Mouse (Mus musculus) hindbrain, postnatal 0 days (tissue): Measurements from ENCODE around the gene Pithd1. TPM values are rescaled to one million over a fixed set of nuclear protein-coding genes. Genes with fewer than 3 reads are reported as not detected.
A peak's percentile ranks its signal among the peaks of the same experiment; 100 is the strongest.

Source experiments
- ATAC-seq: fragments of 200-750 bp; cut with Nextera tagmentation; 2 replicates; pipeline ENCODE4 v1.8.0; 2017; ENCODE audit warnings: mild to moderate bottlenecking, moderate TSS enrichment, moderate library complexity
- DNase-seq: peaks from one replicate; pipeline ENCODE4 v3.0.0-alpha.2; 2015; ENCODE audit warnings: low spot score
- H3K27ac ChIP-seq: fragments of 300-500 bp; sonication (generic); 2 replicates; pipeline ENCODE4 v1.5.1; 2014; ENCODE audit warnings: mild to moderate bottlenecking
- H3K27me3 ChIP-seq: fragments of 300-500 bp; sonication (generic); 2 replicates; pipeline ENCODE4 v1.6.1; 2014; ENCODE audit warnings: low read length, mixed read lengths; ENCODE audit not compliant: insufficient read depth
- H3K36me3 ChIP-seq: fragments of 300-500 bp; sonication (generic); 2 replicates; pipeline ENCODE4 v1.6.1; 2014; ENCODE audit warnings: low read length, mixed read lengths; ENCODE audit not compliant: insufficient read depth
- H3K4me1 ChIP-seq: fragments of 300-500 bp; sonication (generic); 2 replicates; pipeline ENCODE4 v1.6.1; 2014; ENCODE audit warnings: antibody characterized with exemption, low read length, mixed read lengths; ENCODE audit not compliant: insufficient read depth
- H3K4me2 ChIP-seq: fragments of 300-500 bp; sonication (generic); 2 replicates; pipeline ENCODE4 v1.6.1; 2014; ENCODE audit warnings: low read depth, mild to moderate bottlenecking, low read length, moderate library complexity, mixed read lengths
- H3K4me3 ChIP-seq: fragments of 300-500 bp; sonication (generic); 2 replicates; pipeline ENCODE4 v1.5.1; 2014; ENCODE audit warnings: low read length
- H3K9ac ChIP-seq: fragments of 300-500 bp; sonication (generic); replicated peaks from 2 replicates; pipeline ENCODE4 v1.6.1; 2014; ENCODE audit warnings: mild to moderate bottlenecking, low read length, moderate library complexity, mixed read lengths
- H3K9me3 ChIP-seq: fragments of 300-500 bp; sonication (generic); 2 replicates; pipeline ENCODE4 v1.6.1; 2016; ENCODE audit warnings: low read length, mixed read lengths
- CTCF ChIP-seq: IDR thresholded peaks from 2 replicates; pipeline ENCODE4 v1.5.1; 2016; ENCODE audit warnings: antibody characterized with exemption, control low read depth, low read depth
- WGBS: fragments of 180-500 bp; shearing (Covaris S2); extraction: QIAGEN DNeasy Blood & Tissue Kit; methylation state at CpG from one replicate; pipeline ENCODE4 v1.1.7; 2014; 5-methylcytosine and 5-hydroxymethylcytosine counted together
- polyA plus RNA-seq: library from polyadenylated mRNA; unstranded; fragments of >200 nt; fragmentation: Nextera tagmentation; extraction: Ambion mirVana; gene quantifications from 2 replicates; pipeline ENCODE4 v1.2.1, GENCODE M21; 2015
- total RNA-seq: library from RNA; depleted of rRNA; stranded (reverse); fragments of >200 nt; gene quantifications from 2 replicates; pipeline ENCODE4 v1.2.3, GENCODE M21; 2014

Gene Pithd1
- total and polyA plus RNA-seq, 2 experiments from 2014 or later = 53.2 to 85.7 TPM

- DNase-seq (no peak), ATAC-seq (no peak)
- 75% methylated on average over 8 of the region's 8 CpGs for WGBS
- H3K9ac ChIP-seq = no peak overlapping the region
- H3K9me3 ChIP-seq = no peaks in the 10 kb centered on the region
- no peaks in the 10 kb centered on the region for H3K4me1 ChIP-seq
- no peaks in the 10 kb centered on the region for H3K36me3 ChIP-seq
- H3K27ac ChIP-seq = no peak overlapping the region
- TF ChIP-seq CTCF = no peak
- no peak overlapping the region for H3K4me2 ChIP-seq
- H3K27me3 ChIP-seq = no peaks in the 10 kb centered on the region
- H3K4me3 ChIP-seq = no peak overlapping the region
Measured at GRCm38 (mm10) chr4:136027416-136028131, 40.5 kb upstream of the Pithd1 start.

DNA sequence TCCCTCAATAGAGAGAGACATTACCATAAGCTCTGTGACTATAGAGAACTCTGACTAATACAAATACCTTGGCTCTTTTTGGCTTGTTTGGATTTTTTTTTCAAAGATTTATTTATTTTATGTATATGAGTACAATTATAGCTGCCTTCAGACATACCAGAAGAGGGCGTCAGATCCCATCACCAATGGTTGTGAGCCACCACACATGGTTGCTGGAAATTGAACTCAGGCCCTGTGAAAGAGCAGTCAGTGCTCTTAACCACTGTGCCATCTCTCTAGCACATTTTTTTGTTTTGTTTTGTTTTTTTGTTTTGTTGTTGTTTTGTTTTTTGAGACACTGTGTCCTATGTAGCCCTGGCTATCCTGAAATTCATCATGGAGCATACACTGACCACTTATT is 38.3 kb upstream of the Pithd1 start:
- no peak for TF ChIP-seq CTCF
- Histone ChIP-seq H3K27ac (no peak overlapping the region), H3K27me3 (no peaks in the 10 kb centered on the region), H3K36me3 (no peaks in the 10 kb centered on the region), H3K4me2 (no peak overlapping the region), H3K4me1 (peaks cover 3% of the 10 kb centered on the region; the same call in 1 of the 2 replicates), H3K9ac (no peak overlapping the region), H3K4me3 (no peak overlapping the region), H3K9me3 (no peaks in the 10 kb centered on the region)
- WGBS = 79% methylated on average over 1 of the region's 1 CpGs
- DNase-seq = no peak
- no peak for ATAC-seq

DNA sequence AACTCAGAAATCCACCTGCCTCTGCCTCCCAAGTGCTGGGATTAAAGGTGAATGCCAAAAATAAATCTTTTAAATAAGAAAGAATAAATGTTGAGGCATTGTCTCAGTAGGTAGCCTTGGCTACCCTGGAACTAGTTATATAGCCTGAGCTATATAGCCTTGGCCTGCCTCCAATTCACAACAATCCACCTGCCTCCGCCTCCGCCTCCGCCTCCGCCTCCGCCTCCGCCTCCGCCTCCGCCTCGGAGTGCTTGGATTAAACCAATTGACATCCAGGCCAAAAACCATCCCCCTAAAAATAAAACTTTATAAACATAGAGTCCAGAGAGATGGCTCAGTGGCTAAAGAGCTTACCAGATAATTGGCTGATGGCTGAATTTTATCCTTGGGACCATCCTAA is 35.9 kb upstream of the Pithd1 start:
- H3K4me2 ChIP-seq = no peak overlapping the region
- no peak for TF ChIP-seq CTCF
- DNase-seq = no peak
- H3K27ac ChIP-seq = no peak overlapping the region
- 96% methylated on average over 9 of the region's 9 CpGs for WGBS
- no peaks in the 10 kb centered on the region for H3K9me3 ChIP-seq
- no peak overlapping the region for H3K9ac ChIP-seq
- H3K4me3 ChIP-seq = no peak overlapping the region
- ATAC-seq = no peak
- H3K27me3 ChIP-seq = no peaks in the 10 kb centered on the region
- H3K4me1 ChIP-seq = peaks cover 5% of the 10 kb centered on the region; the same call in 1 of the 2 replicates
- H3K36me3 ChIP-seq = no peaks in the 10 kb centered on the region

DNA sequence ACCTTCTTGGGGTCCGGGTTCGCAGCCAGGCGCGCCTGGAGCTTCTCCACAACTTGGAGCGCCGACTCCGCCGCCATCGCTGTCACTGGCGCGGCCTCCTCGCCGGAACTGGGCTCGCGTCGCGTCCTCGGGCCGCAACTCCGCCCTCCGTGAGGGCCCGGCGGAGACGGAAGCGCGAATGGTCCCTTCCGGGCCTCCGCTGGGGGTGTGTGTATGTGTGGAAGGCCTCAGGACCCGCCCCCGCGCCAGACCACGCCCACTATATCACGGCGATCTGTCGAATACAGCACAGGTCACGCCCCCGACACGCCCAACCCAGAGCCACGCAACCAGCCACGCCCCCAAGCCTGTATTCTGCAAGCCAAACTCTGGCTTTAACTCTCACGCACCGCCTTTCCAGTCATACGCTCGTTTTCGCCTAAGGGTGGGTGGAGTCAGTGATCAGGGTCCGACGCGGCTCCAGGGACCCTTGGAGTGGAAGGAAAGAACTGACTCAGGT is 34.5 kb upstream of the Pithd1 start, which contains the start of gene Eloa:
Gene Eloa, minus strand, starts transcription at position 215 of the 499 bp plus-strand sequence.
- TF ChIP-seq CTCF = no peak; the same call in 1 of the 2 replicates

GRCm38 (mm10) chr4:136020743-136021548 is 33.9 kb upstream of the Pithd1 start:
- Histone ChIP-seq H3K4me3 (peak overlapping the region; percentile 98), H3K9me3 (no peaks in the 10 kb centered on the region), H3K4me1 (peaks cover 5% of the 10 kb centered on the region; the same call in 1 of the 2 replicates), H3K4me2 (peak overlapping the region; percentile 98), H3K9ac (peak overlapping the region; percentile 98), H3K36me3 (no peaks in the 10 kb centered on the region), H3K27ac (peak overlapping the region; percentile 82), H3K27me3 (no peaks in the 10 kb centered on the region)
- ATAC-seq (peak; percentile 78), DNase-seq (peak; percentile 11)
- TF ChIP-seq CTCF = no peak
- under 1% methylated on average over 49 of the region's 62 CpGs for WGBS

More for the DNA sequence above, 34.5 kb upstream of the Pithd1 start, which contains the start of gene Eloa:
- no peaks in the 10 kb centered on the region for H3K9me3 ChIP-seq
- H3K4me1 ChIP-seq = peaks cover 5% of the 10 kb centered on the region; the same call in 1 of the 2 replicates
- H3K9ac ChIP-seq = peak within 1 kb of the TSS; percentile 98
- peak within 1 kb of the TSS; percentile 98 for H3K4me2 ChIP-seq
- ATAC-seq (peak; percentile 99), DNase-seq (peak; percentile 98)
- WGBS = under 1% methylated on average over 29 of the region's 48 CpGs
- H3K27ac ChIP-seq = peak within 1 kb of the TSS; percentile 82
- H3K27me3 ChIP-seq = no peaks in the 10 kb centered on the region
- H3K4me3 ChIP-seq = peak within 1 kb of the TSS; percentile 98
- no peaks in the 10 kb centered on the region for H3K36me3 ChIP-seq

DNA sequence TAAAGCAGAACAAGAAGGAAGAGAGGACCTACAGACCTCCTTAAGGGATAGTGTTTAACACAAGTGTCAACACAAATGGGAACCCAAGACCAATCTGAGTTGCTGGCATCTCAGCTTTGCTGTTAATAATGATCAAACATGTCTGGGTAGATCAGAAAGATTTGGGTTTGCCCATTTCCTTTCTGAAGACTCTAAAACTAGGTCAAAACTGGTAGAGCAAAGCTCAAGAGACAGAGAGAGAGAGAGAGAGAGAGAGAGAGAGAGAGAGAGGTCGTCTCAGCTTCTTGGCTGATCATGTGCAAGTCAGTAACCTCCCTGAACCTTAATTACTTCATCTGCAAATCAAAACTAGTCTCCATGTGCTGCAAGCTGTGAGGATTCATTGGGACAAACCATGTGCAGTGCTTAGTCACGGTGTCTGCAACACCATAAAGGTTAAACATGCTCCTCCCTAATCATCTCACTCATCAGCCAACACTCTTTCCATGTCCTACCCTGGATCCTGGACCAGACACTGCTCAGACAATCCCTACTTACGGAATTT is 29.1 kb upstream of the Pithd1 start:
- no peak for TF ChIP-seq CTCF
- no peaks in the 10 kb centered on the region for H3K27me3 ChIP-seq
- no peaks in the 10 kb centered on the region; the same call in 1 of the 2 replicates for H3K36me3 ChIP-seq
- DNase-seq (no peak), ATAC-seq (no peak)
- H3K27ac ChIP-seq = no peak overlapping the region
- H3K4me1 ChIP-seq = peaks cover 5% of the 10 kb centered on the region; the same call in 1 of the 2 replicates
- H3K9ac ChIP-seq = no peak overlapping the region
- WGBS = 86% methylated on average over 3 of the region's 3 CpGs
- H3K4me3 ChIP-seq = no peak overlapping the region
- no peaks in the 10 kb centered on the region for H3K9me3 ChIP-seq
- no peak overlapping the region for H3K4me2 ChIP-seq
